Mouse (Mus musculus): ENCODE measurements at regions not wholly inside any gene's neighbourhood (a gene's known extent, or its start where the extent isn't known, plus 50 kb on each side); places are given as distances from the start of the nearest gene placed in this dataset.
"Not testable (repeated sequence)": the region's sequence is repeated elsewhere in the genome, so short reads cannot be mapped to it uniquely, and the experiment has no call there.

GRCm38 (mm10) chr17:9169371-9169770 lies 181.2 kb downstream of the 1700010I14Rik start:
- no peaks in the 10 kb centered on the region for H3K36me3 ChIP-seq
- H3K9me3 ChIP-seq: no peaks in the 10 kb centered on the region
- no peak overlapping the region for H3K27ac ChIP-seq
- no peak for DNase-seq (ENCODE audit: low spot score)
- no peaks in the 10 kb centered on the region; the same call in 1 of the 2 replicates for H3K27me3 ChIP-seq (ENCODE audit: insufficient read depth, poor library complexity, severe bottlenecking)
- 21% methylated on average over 11 of the region's 11 CpGs for WGBS
- peaks cover 8% of the 10 kb centered on the region; the same call in 1 of the 2 replicates for H3K4me1 ChIP-seq
- no peak overlapping the region for H3K4me3 ChIP-seq

- Histone ChIP-seq H3K4me3 (no peak overlapping the region), H3K27ac (no peak overlapping the region), H3K9me3 (no peaks in the 10 kb centered on the region), H3K4me1 (no peaks in the 10 kb centered on the region), H3K27me3 (ENCODE audit: insufficient read depth, poor library complexity, severe bottlenecking) (no peaks in the 10 kb centered on the region), H3K36me3 (no peaks in the 10 kb centered on the region)
- WGBS: 82% methylated on average over 5 of the region's 5 CpGs
- no peak for DNase-seq (ENCODE audit: low spot score)
Observed at GRCm38 (mm10) chr17:9197160-9197559, 209.0 kb downstream of the 1700010I14Rik start.

- Histone ChIP-seq H3K4me3 (no peak overlapping the region), H3K27me3 (ENCODE audit: insufficient read depth, poor library complexity, severe bottlenecking) (no peaks in the 10 kb centered on the region), H3K27ac (no peak overlapping the region), H3K36me3 (no peaks in the 10 kb centered on the region), H3K9me3 (no peaks in the 10 kb centered on the region), H3K4me1 (no peaks in the 10 kb centered on the region)
- WGBS: 86% methylated on average over 7 of the region's 7 CpGs
- DNase-seq (ENCODE audit: low spot score): no peak
Observed at GRCm38 (mm10) chr17:9200386-9200785, 212.3 kb downstream of the 1700010I14Rik start.

- no peaks in the 10 kb centered on the region for H3K9me3 ChIP-seq
- no peaks in the 10 kb centered on the region for H3K36me3 ChIP-seq
- H3K27ac ChIP-seq: no peak overlapping the region
- no peaks in the 10 kb centered on the region for H3K4me1 ChIP-seq
- no peaks in the 10 kb centered on the region for H3K27me3 ChIP-seq (ENCODE audit: insufficient read depth, poor library complexity, severe bottlenecking)
- DNase-seq (ENCODE audit: low spot score): no peak
- 20% methylated on average over 2 of the region's 2 CpGs for WGBS
- H3K4me3 ChIP-seq: no peak overlapping the region
Observed at GRCm38 (mm10) chr17:9202496-9202895, 214.4 kb downstream of the 1700010I14Rik start.

GRCm38 (mm10) chr17:9210626-9211025 lies 211.2 kb upstream of the Gm17728 start:
- no peaks in the 10 kb centered on the region for H3K4me1 ChIP-seq
- 83% methylated on average over 2 of the region's 2 CpGs for WGBS
- no peaks in the 10 kb centered on the region for H3K27me3 ChIP-seq (ENCODE audit: insufficient read depth, poor library complexity, severe bottlenecking)
- DNase-seq (ENCODE audit: low spot score): no peak
- H3K4me3 ChIP-seq: no peak overlapping the region
- H3K27ac ChIP-seq: no peak overlapping the region
- H3K9me3 ChIP-seq: no peaks in the 10 kb centered on the region
- no peaks in the 10 kb centered on the region for H3K36me3 ChIP-seq

- H3K9me3 ChIP-seq: no peaks in the 10 kb centered on the region
- no peak for DNase-seq (ENCODE audit: low spot score)
- no peak overlapping the region for H3K4me3 ChIP-seq
- H3K4me1 ChIP-seq: peaks cover 2% of the 10 kb centered on the region; the same call in 1 of the 2 replicates
- no peak overlapping the region for H3K27ac ChIP-seq
- H3K36me3 ChIP-seq: no peaks in the 10 kb centered on the region
- 83% methylated on average over 4 of the region's 4 CpGs for WGBS
- H3K27me3 ChIP-seq (ENCODE audit: insufficient read depth, poor library complexity, severe bottlenecking): no peaks in the 10 kb centered on the region
Observed at GRCm38 (mm10) chr17:9223097-9223496, 198.8 kb upstream of the Gm17728 start.

GRCm38 (mm10) chr17:9227872-9228575 lies 193.8 kb upstream of the Gm17728 start:
- WGBS: 68% methylated on average over 10 of the region's 10 CpGs
- H3K9me3 ChIP-seq: no peaks in the 10 kb centered on the region
- H3K4me3 ChIP-seq: no peak overlapping the region
- H3K27me3 ChIP-seq (ENCODE audit: insufficient read depth, poor library complexity, severe bottlenecking): no peaks in the 10 kb centered on the region
- no peak overlapping the region for H3K27ac ChIP-seq
- peaks cover 2% of the 10 kb centered on the region; the same call in 1 of the 2 replicates for H3K4me1 ChIP-seq
- no peak for DNase-seq (ENCODE audit: low spot score)
- H3K36me3 ChIP-seq: no peaks in the 10 kb centered on the region

- DNase-seq (ENCODE audit: low spot score): no peak
- WGBS: 71% methylated on average over 6 of the region's 6 CpGs
Observed at GRCm38 (mm10) chr17:9235141-9235571, 186.7 kb upstream of the Gm17728 start.

GRCm38 (mm10) chr17:9258646-9259170 lies 163.2 kb upstream of the Gm17728 start:
- Histone ChIP-seq H3K9me3 (no peaks in the 10 kb centered on the region), H3K4me3 (no peak overlapping the region), H3K36me3 (no peaks in the 10 kb centered on the region), H3K27ac (no peak overlapping the region), H3K4me1 (no peaks in the 10 kb centered on the region), H3K27me3 (ENCODE audit: insufficient read depth, poor library complexity, severe bottlenecking) (no peaks in the 10 kb centered on the region)
- no peak for DNase-seq (ENCODE audit: low spot score)
- 71% methylated on average over 5 of the region's 5 CpGs for WGBS

More at GRCm38 (mm10) chr17:9235141-9235571, 186.7 kb upstream of the Gm17728 start:
- Histone ChIP-seq H3K27me3 (ENCODE audit: insufficient read depth, poor library complexity, severe bottlenecking) (no peaks in the 10 kb centered on the region), H3K9me3 (no peaks in the 10 kb centered on the region), H3K36me3 (no peaks in the 10 kb centered on the region), H3K4me1 (no peaks in the 10 kb centered on the region), H3K4me3 (no peak overlapping the region), H3K27ac (no peak overlapping the region)

GRCm38 (mm10) chr17:9268776-9269175 lies 153.1 kb upstream of the Gm17728 start:
- H3K27me3 ChIP-seq (ENCODE audit: insufficient read depth, poor library complexity, severe bottlenecking): no peaks in the 10 kb centered on the region; the same call in 1 of the 2 replicates
- H3K36me3 ChIP-seq: no peaks in the 10 kb centered on the region
- no peaks in the 10 kb centered on the region for H3K4me1 ChIP-seq
- H3K4me3 ChIP-seq: no peak overlapping the region
- H3K9me3 ChIP-seq: no peaks in the 10 kb centered on the region
- DNase-seq (ENCODE audit: low spot score): no peak
- H3K27ac ChIP-seq: no peak overlapping the region
- 74% methylated on average over 3 of the region's 3 CpGs for WGBS

- WGBS: 67% methylated on average over 3 of the region's 3 CpGs
- not testable (repeated sequence) for H3K27ac ChIP-seq; H3K27me3 ChIP-seq (ENCODE audit: insufficient read depth, poor library complexity, severe bottlenecking); DNase-seq (ENCODE audit: low spot score); H3K36me3 ChIP-seq; H3K4me3 ChIP-seq; H3K4me1 ChIP-seq; H3K9me3 ChIP-seq
Observed at GRCm38 (mm10) chr17:9278046-9278445, 143.8 kb upstream of the Gm17728 start.

GRCm38 (mm10) chr17:9279481-9279880 lies 142.4 kb upstream of the Gm17728 start:
- DNase-seq (ENCODE audit: low spot score): no peak
- Histone ChIP-seq H3K36me3 (no peaks in the 10 kb centered on the region), H3K27ac (no peak overlapping the region), H3K4me3 (no peak overlapping the region), H3K4me1 (no peaks in the 10 kb centered on the region), H3K9me3 (no peaks in the 10 kb centered on the region), H3K27me3 (ENCODE audit: insufficient read depth, poor library complexity, severe bottlenecking) (no peaks in the 10 kb centered on the region; the same call in 1 of the 2 replicates)
- 87% methylated on average over 7 of the region's 7 CpGs for WGBS

GRCm38 (mm10) chr17:9281891-9282290 lies 140.0 kb upstream of the Gm17728 start:
- DNase-seq (ENCODE audit: low spot score): no peak
- Histone ChIP-seq H3K4me1 (no peaks in the 10 kb centered on the region), H3K27ac (no peak overlapping the region), H3K9me3 (no peaks in the 10 kb centered on the region), H3K36me3 (no peaks in the 10 kb centered on the region), H3K4me3 (no peak overlapping the region), H3K27me3 (ENCODE audit: insufficient read depth, poor library complexity, severe bottlenecking) (no peaks in the 10 kb centered on the region; the same call in 1 of the 2 replicates)
- WGBS: 57% methylated on average over 5 of the region's 5 CpGs
